Mouse (Mus musculus) midbrain, embryonic 10.5 days (tissue): ENCODE measurements around the gene Decr2. TPM values are rescaled to one million over a fixed set of nuclear protein-coding genes. Genes with fewer than 3 reads are reported as not detected.
A peak's percentile ranks its signal among the peaks of the same experiment; 100 is the strongest.

Experiments
- DNase-seq: peaks from one replicate; pipeline ENCODE4 v3.0.0-alpha.2; 2017; ENCODE audit warnings: low spot score
- H3K27ac ChIP-seq: fragments of 300-500 bp; sonication (generic); replicated peaks from 2 replicates; pipeline ENCODE4 v1.5.1; 2016; ENCODE audit warnings: mild to moderate bottlenecking
- H3K27me3 ChIP-seq: fragments of 300-500 bp; sonication (generic); 2 replicates; pipeline ENCODE4 v1.6.1; 2016; ENCODE audit warnings: low read depth, mild to moderate bottlenecking; ENCODE audit not compliant: poor library complexity, severe bottlenecking
- H3K36me3 ChIP-seq: fragments of 300-500 bp; sonication (generic); 2 replicates; pipeline ENCODE4 v1.6.1; 2016; ENCODE audit warnings: mild to moderate bottlenecking, moderate library complexity
- H3K4me1 ChIP-seq: fragments of 300-500 bp; sonication (generic); 2 replicates; pipeline ENCODE4 v1.6.1; 2016
- H3K4me3 ChIP-seq: fragments of 300-500 bp; sonication (generic); 2 replicates; pipeline ENCODE4 v1.5.1; 2016; ENCODE audit warnings: mild to moderate bottlenecking, moderate library complexity
- H3K9me3 ChIP-seq: fragments of 300-500 bp; sonication (generic); replicated peaks from 2 replicates; pipeline ENCODE4 v1.6.1; 2016; ENCODE audit warnings: mild to moderate bottlenecking
- WGBS: fragments of 180-500 bp; shearing (Covaris S2); methylation state at CpG from one replicate; pipeline ENCODE4 v1.1.7; 2016; 5-methylcytosine and 5-hydroxymethylcytosine counted together
- polyA plus RNA-seq: library from polyadenylated mRNA; unstranded; fragments of >200 nt; fragmentation: Nextera tagmentation; extraction: Ambion mirVana; gene quantifications from 2 replicates; pipeline ENCODE4 v1.2.1, GENCODE M21; 2016

Decr2 gene
- polyA plus RNA-seq: 27.8 and 28.2 TPM in 2 replicates

GRCm38 (mm10) chr17:26089905-26090632 is at the start of gene Decr2:
Gene Decr2, minus strand, starts transcription at chr17:26090337.
- peak within 1 kb of the TSS; percentile 61 for H3K4me3 ChIP-seq
- no peaks in the 10 kb centered on the region for H3K27me3 ChIP-seq
- DNase-seq: peak; percentile 88
- WGBS: 1% methylated on average over 32 of the region's 32 CpGs
- H3K9me3 ChIP-seq: no peaks in the 10 kb centered on the region
- H3K4me1 ChIP-seq: peaks cover 25% of the 10 kb centered on the region
- H3K36me3 ChIP-seq: peaks cover 33% of the 10 kb centered on the region
- H3K27ac ChIP-seq: peak within 1 kb of the TSS; percentile 78

- Histone ChIP-seq H3K27ac (peak overlapping the region; percentile 93), H3K27me3 (peaks cover 34% of the 10 kb centered on the region), H3K4me3 (peak overlapping the region; percentile 93), H3K9me3 (no peaks in the 10 kb centered on the region), H3K4me1 (peaks cover 35% of the 10 kb centered on the region), H3K36me3 (peaks cover 25% of the 10 kb centered on the region)
- under 1% methylated on average over 58 of the region's 58 CpGs for WGBS
- no peak for DNase-seq
Observed at GRCm38 (mm10) chr17:26138901-26139381, 48.8 kb upstream of the Decr2 start.

GRCm38 (mm10) chr17:26138239-26138836 is 48.2 kb upstream of the Decr2 start, which contains the start of gene Axin1:
Gene Axin1, plus strand, starts transcription at chr17:26138688.
- Histone ChIP-seq H3K9me3 (no peaks in the 10 kb centered on the region), H3K4me3 (peak within 1 kb of the TSS; percentile 93), H3K27me3 (peaks cover 40% of the 10 kb centered on the region), H3K27ac (peak within 1 kb of the TSS; percentile 93), H3K36me3 (peaks cover 23% of the 10 kb centered on the region), H3K4me1 (peaks cover 40% of the 10 kb centered on the region)
- under 1% methylated on average over 42 of the region's 42 CpGs for WGBS
- DNase-seq: peak; percentile 97

GRCm38 (mm10) chr17:26137751-26138130 is 47.6 kb upstream of the Decr2 start:
- Histone ChIP-seq H3K27me3 (peaks cover 43% of the 10 kb centered on the region), H3K27ac (peak overlapping the region; percentile 93)
- 73% methylated on average over 2 of the region's 2 CpGs for whole genome bisulfite sequencing

GRCm38 (mm10) chr17:26137106-26137750 is 47.1 kb upstream of the Decr2 start:
- Histone ChIP-seq H3K36me3 (peaks cover 14% of the 10 kb centered on the region), H3K4me1 (peaks cover 50% of the 10 kb centered on the region), H3K4me3 (no peak overlapping the region), H3K27me3 (peaks cover 43% of the 10 kb centered on the region), H3K9me3 (no peaks in the 10 kb centered on the region), H3K27ac (peak overlapping the region; percentile 93)
- WGBS: 91% methylated on average over 11 of the region's 11 CpGs
- no peak for DNase-seq

More at GRCm38 (mm10) chr17:26137751-26138130, 47.6 kb upstream of the Decr2 start:
- Histone ChIP-seq H3K4me3 (peak overlapping the region; percentile 93), H3K36me3 (peaks cover 17% of the 10 kb centered on the region), H3K4me1 (peaks cover 45% of the 10 kb centered on the region), H3K9me3 (no peaks in the 10 kb centered on the region)
- DNase-seq: no peak

- peak; percentile 73 for DNase-seq
- 58% methylated on average over 18 of the region's 18 CpGs for WGBS
- Histone ChIP-seq H3K9me3 (no peaks in the 10 kb centered on the region), H3K36me3 (peaks cover 60% of the 10 kb centered on the region), H3K27ac (peak overlapping the region; percentile 86), H3K4me3 (peak overlapping the region; percentile 48), H3K4me1 (peaks cover 38% of the 10 kb centered on the region), H3K27me3 (peaks cover 80% of the 10 kb centered on the region)
Observed at GRCm38 (mm10) chr17:26131856-26132853, 42.0 kb upstream of the Decr2 start.

- H3K27ac ChIP-seq: peak overlapping the region; percentile 86
- peaks cover 69% of the 10 kb centered on the region for H3K36me3 ChIP-seq
- H3K4me1 ChIP-seq: peaks cover 35% of the 10 kb centered on the region
- peaks cover 80% of the 10 kb centered on the region for H3K27me3 ChIP-seq
- peak; percentile 61 for DNase-seq
- H3K9me3 ChIP-seq: no peaks in the 10 kb centered on the region
- WGBS: 73% methylated on average over 18 of the region's 18 CpGs
- peak overlapping the region; percentile 48 for H3K4me3 ChIP-seq
Observed at GRCm38 (mm10) chr17:26131062-26131732, 41.1 kb upstream of the Decr2 start.

GRCm38 (mm10) chr17:26125226-26125625 is 35.1 kb upstream of the Decr2 start:
- Histone ChIP-seq H3K27ac (no peak overlapping the region), H3K36me3 (peaks cover 58% of the 10 kb centered on the region), H3K4me1 (peaks cover 31% of the 10 kb centered on the region), H3K27me3 (peaks cover 50% of the 10 kb centered on the region), H3K4me3 (no peak overlapping the region; the same call in 1 of the 2 replicates), H3K9me3 (no peaks in the 10 kb centered on the region)
- 94% methylated on average over 10 of the region's 10 CpGs for WGBS
- DNase-seq: no peak

GRCm38 (mm10) chr17:26124560-26124959 is 34.4 kb upstream of the Decr2 start:
- no peak for DNase-seq
- peak overlapping the region; percentile 96 for H3K4me3 ChIP-seq
- no peak overlapping the region for H3K27ac ChIP-seq
- H3K4me1 ChIP-seq: peaks cover 34% of the 10 kb centered on the region
- H3K9me3 ChIP-seq: no peaks in the 10 kb centered on the region
- peaks cover 49% of the 10 kb centered on the region for H3K27me3 ChIP-seq
- peaks cover 51% of the 10 kb centered on the region for H3K36me3 ChIP-seq
- WGBS: 95% methylated on average over 7 of the region's 7 CpGs

GRCm38 (mm10) chr17:26123267-26123684 is 33.1 kb upstream of the Decr2 start, which contains the start of gene Mrpl28:
Gene Mrpl28, plus strand, starts transcription at chr17:26123500.
- peak; percentile 92 for DNase-seq
- Histone ChIP-seq H3K27me3 (peaks cover 49% of the 10 kb centered on the region), H3K4me1 (peaks cover 34% of the 10 kb centered on the region), H3K4me3 (peak within 1 kb of the TSS; percentile 96), H3K36me3 (peaks cover 38% of the 10 kb centered on the region), H3K9me3 (no peaks in the 10 kb centered on the region), H3K27ac (peak within 1 kb of the TSS; percentile 85)
- WGBS: under 1% methylated on average over 32 of the region's 32 CpGs

GRCm38 (mm10) chr17:26122431-26123140 is 32.4 kb upstream of the Decr2 start:
- Histone ChIP-seq H3K27me3 (peaks cover 49% of the 10 kb centered on the region), H3K27ac (0 out of 2 replicates have a peak overlapping the region, but pooled peaks have one; percentile 42), H3K4me1 (peaks cover 34% of the 10 kb centered on the region), H3K9me3 (no peaks in the 10 kb centered on the region), H3K36me3 (peaks cover 31% of the 10 kb centered on the region), H3K4me3 (no peak overlapping the region)
- DNase-seq: no peak
- 64% methylated on average over 5 of the region's 5 CpGs for WGBS
